Mouse (Mus musculus) spleen, adult 2 months (tissue): ENCODE measurements around the gene A730061H03Rik. TPM values are rescaled to one million over a fixed set of nuclear protein-coding genes. Genes with fewer than 3 reads are reported as not detected.

Experiments used
- DNase-seq, 2 experiments: peaks; one replicate each; pipeline versions ENCODE4 v3.0.0 to v3.0.0-alpha.2; 2012 to 2021; ENCODE audit warnings: low spot score in 2 of 2, low read depth in 1 of 2
- H3K27ac ChIP-seq: fragments of 200-500 bp; 2 replicates; pipeline ENCODE4 v1.5.1; 2012; ENCODE audit warnings: low read length, inconsistent platforms; ENCODE audit not compliant: insufficient read depth
- H3K27me3 ChIP-seq: fragments of 200-500 bp; 2 replicates; pipeline ENCODE4 v1.6.1; 2012; ENCODE audit warnings: mild to moderate bottlenecking, moderate library complexity, low read length, inconsistent platforms; ENCODE audit not compliant: control insufficient read depth, insufficient read depth
- H3K36me3 ChIP-seq: fragments of 200-500 bp; 2 replicates; pipeline ENCODE4 v1.6.1; 2012; ENCODE audit warnings: mild to moderate bottlenecking, low read length, inconsistent platforms; ENCODE audit not compliant: control insufficient read depth, insufficient read depth
- H3K4me1 ChIP-seq: fragments of 200-500 bp; 2 replicates; pipeline ENCODE4 v1.6.1; 2011; ENCODE audit warnings: inconsistent platforms; ENCODE audit not compliant: control insufficient read depth, insufficient read depth, insufficient read length
- H3K4me3 ChIP-seq: fragments of 200-500 bp; 2 replicates; pipeline ENCODE4 v1.5.1; 2011; ENCODE audit warnings: mild to moderate bottlenecking, inconsistent platforms; ENCODE audit not compliant: insufficient read depth, insufficient read length; ENCODE audit errors: extremely low read depth
- CTCF ChIP-seq: fragments of 200-500 bp; IDR thresholded peaks from 2 replicates; pipeline ENCODE4 v1.5.1; 2011; ENCODE audit warnings: mild to moderate bottlenecking, inconsistent platforms; ENCODE audit not compliant: insufficient read depth, insufficient read length, insufficient replicate concordance; ENCODE audit errors: extremely low read depth
- POLR2A ChIP-seq: fragments of 200-500 bp; IDR thresholded peaks from 2 replicates; pipeline ENCODE4 v1.6.1; 2011; ENCODE audit warnings: low read depth, low read length, inconsistent platforms
- WGBS: fragments of 180-500 bp; shearing (Covaris S2); methylation state at CpG from one replicate; pipeline ENCODE4 v1.1.7; 2018; 5-methylcytosine and 5-hydroxymethylcytosine counted together
- polyA plus RNA-seq: library from polyadenylated mRNA; depleted of rRNA; stranded (reverse); fragments of >200 nt; gene quantifications from 2 replicates; pipeline ENCODE4 v1.2.3, GENCODE M21; 2012

Gene A730061H03Rik
- polyA plus RNA-seq, 1 experiment: 5.6 TPM

- no peaks in the 10 kb centered on the region for H3K36me3 ChIP-seq
- H3K4me1 ChIP-seq: no peaks in the 10 kb centered on the region
- H3K27ac ChIP-seq: no peak overlapping the region
- peak; percentile 12; the same call in 1 of the 2 replicates for TF ChIP-seq CTCF
- no peak for TF ChIP-seq POLR2A
- peak in 1 of 2 experiments; percentile 46 for DNase-seq
- no peak overlapping the region for H3K4me3 ChIP-seq
- 13% methylated on average over 3 of the region's 3 CpGs for WGBS
- H3K27me3 ChIP-seq: 0 out of 2 replicates have a peak, but pooled peaks cover 1% of the 10 kb centered on the region
Observed at GRCm38 (mm10) chr14:55527940-55528339, 32.3 kb downstream of the A730061H03Rik start.

- Histone ChIP-seq H3K27ac (no peak overlapping the region), H3K36me3 (no peaks in the 10 kb centered on the region), H3K4me3 (no peak overlapping the region), H3K27me3 (peaks cover 5% of the 10 kb centered on the region; the same call in 1 of the 2 replicates), H3K4me1 (no peaks in the 10 kb centered on the region)
- DNase-seq: no peak
- TF ChIP-seq POLR2A: no peak
- no peak for TF ChIP-seq CTCF
- WGBS: 83% methylated on average over 2 of the region's 2 CpGs
Observed at GRCm38 (mm10) chr14:55526674-55527073, 33.5 kb downstream of the A730061H03Rik start.

- TF ChIP-seq CTCF: no peak
- TF ChIP-seq POLR2A: no peak
- Histone ChIP-seq H3K4me1 (peaks cover 4% of the 10 kb centered on the region), H3K27me3 (peaks cover 10% of the 10 kb centered on the region; the same call in 1 of the 2 replicates), H3K4me3 (no peak within 1 kb of the TSS), H3K36me3 (no peaks in the 10 kb centered on the region), H3K27ac (no peak within 1 kb of the TSS)
- WGBS: 50% methylated on average over 8 of the region's 8 CpGs
- DNase-seq: no peak
Observed at GRCm38 (mm10) chr14:55524785-55525184, 35.4 kb downstream of the A730061H03Rik start, which contains the start of gene Nrl. Nrl (minus strand) TSS chr14:55524981.

- TF ChIP-seq CTCF: no peak
- no peak for TF ChIP-seq POLR2A
- peaks cover 8% of the 10 kb centered on the region for H3K27me3 ChIP-seq
- no peak for DNase-seq
- H3K4me3 ChIP-seq: no peak overlapping the region
- H3K4me1 ChIP-seq: peaks cover 4% of the 10 kb centered on the region
- 58% methylated on average over 4 of the region's 4 CpGs for WGBS
- H3K27ac ChIP-seq: no peak overlapping the region
- H3K36me3 ChIP-seq: no peaks in the 10 kb centered on the region
Observed at GRCm38 (mm10) chr14:55524062-55524461, 36.1 kb downstream of the A730061H03Rik start.

GRCm38 (mm10) chr14:55520451-55521361, 39.5 kb downstream of the A730061H03Rik start:
- peak overlapping the region; percentile 45 for H3K4me3 ChIP-seq
- H3K4me1 ChIP-seq: peaks cover 4% of the 10 kb centered on the region
- WGBS: 4% methylated on average over 61 of the region's 61 CpGs
- DNase-seq: no peak
- no peak overlapping the region for H3K27ac ChIP-seq
- TF ChIP-seq POLR2A (no peak), CTCF (no peak)
- H3K36me3 ChIP-seq: no peaks in the 10 kb centered on the region
- peaks cover 8% of the 10 kb centered on the region for H3K27me3 ChIP-seq

GRCm38 (mm10) chr14:55519604-55520003, 40.6 kb downstream of the A730061H03Rik start:
- no peak overlapping the region for H3K4me3 ChIP-seq
- H3K4me1 ChIP-seq: peaks cover 4% of the 10 kb centered on the region
- no peak overlapping the region for H3K27ac ChIP-seq
- TF ChIP-seq POLR2A (no peak), CTCF (no peak)
- H3K36me3 ChIP-seq: no peaks in the 10 kb centered on the region
- 65% methylated on average over 4 of the region's 4 CpGs for WGBS
- no peak for DNase-seq
- peaks cover 8% of the 10 kb centered on the region for H3K27me3 ChIP-seq
